Comparison of ENCODE assay signal across 14 mouse cellular contexts in the genomic region with DNA sequence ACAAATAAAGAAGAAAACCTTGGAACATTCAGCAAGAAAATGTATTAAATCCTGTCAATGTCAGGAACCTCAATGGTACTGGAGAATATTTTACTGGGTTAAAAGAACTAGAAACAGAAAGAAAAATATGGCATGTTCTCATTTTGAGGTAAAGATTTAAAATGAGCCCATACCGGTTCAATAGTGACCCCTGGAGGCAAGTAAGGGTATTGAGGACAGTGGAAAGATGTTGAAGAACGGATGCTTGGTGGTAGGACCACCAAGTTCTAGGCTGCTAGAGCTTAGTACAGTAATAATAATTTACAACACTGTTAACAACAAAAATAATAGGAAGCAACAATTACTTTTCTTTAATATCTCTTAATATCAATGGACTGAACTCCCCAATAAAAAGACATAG. TPM values are rescaled to one million over a fixed set of nuclear protein-coding genes. Genes with fewer than 3 reads are reported as not detected.
DNase-seq lines count a peak whose midpoint lies in the region; ATAC-seq and TF ChIP-seq lines count a peak whose summit lies in the region.
"Had no signal": no experiment of that assay in that cellular context is flagged by ENCODE, and none has a peak within 500 bp of the region (broad histone marks: within the 10 kb centered on the region; RNA-seq: fewer than 3 reads in every experiment).

No protein-coding gene starts in this region.

- peak; percentile 54 for TF ChIP-seq CTCF in intestine, postnatal 0 days (IDR thresholded peaks at IDR 0.05; ENCODE audit: low read depth)
- TF ChIP-seq CTCF in Patski (IDR thresholded peaks at IDR 0.05) = peak; percentile 48
- peak; percentile 68 for TF ChIP-seq CTCF in stomach, postnatal 0 days (IDR thresholded peaks at IDR 0.05; ENCODE audit: low read depth)

- H3K9ac ChIP-seq in intestine, postnatal 0 days (ENCODE audit: low read depth, low read length) = no peak overlapping the region
- H3K9ac ChIP-seq in intestine, embryonic 15.5 days = no peak overlapping the region
- no peak overlapping the region for H3K9ac ChIP-seq in stomach, postnatal 0 days (ENCODE audit: low read length)
- H3K9ac ChIP-seq in midbrain, embryonic 11.5 days (ENCODE audit: low read length) = no peak overlapping the region
- H3K9ac ChIP-seq: midbrain, embryonic 15.5 days; neural tube, embryonic 12.5 days had no signal

- H3K4me1 ChIP-seq in intestine, postnatal 0 days (replicated peaks; ENCODE audit: control insufficient read depth, insufficient read depth, low read length) = no peaks in the 10 kb centered on the region
- no peaks in the 10 kb centered on the region for H3K4me1 ChIP-seq in intestine, embryonic 15.5 days (replicated peaks)
- no peaks in the 10 kb centered on the region for H3K4me1 ChIP-seq in stomach, postnatal 0 days (replicated peaks; ENCODE audit: control insufficient read depth, insufficient read depth)
- H3K4me1 ChIP-seq in midbrain, embryonic 11.5 days (ENCODE audit: control insufficient read depth, insufficient read depth, low read length) = no peaks in the 10 kb centered on the region
- H3K4me1 ChIP-seq: heart, embryonic 10.5 days; midbrain, embryonic 15.5 days; neural tube, embryonic 12.5 days had no signal

- peak; percentile 21 for DNase-seq in retina, embryonic 14.5 days (ENCODE audit: low spot score)
- DNase-seq in retina, postnatal 1 day = no peak
- no peak for DNase-seq in Patski (ENCODE audit: low read depth, low spot score)
- no peak for DNase-seq in stomach, postnatal 0 days (ENCODE audit: low spot score)
- DNase-seq in kidney, postnatal 4 days = no peak
- DNase-seq in midbrain, embryonic 11.5 days (ENCODE audit: low spot score, missing footprints) = no peak
- DNase-seq: cerebellum, adult 9-11 months; heart, postnatal 36 days; thymus, postnatal 36 days had no signal

- CTCF ChIA-PET in Patski (lab: Charles Lee) = no interaction called here

- no peaks in the 10 kb centered on the region for H3K27me3 ChIP-seq in intestine, postnatal 0 days (replicated peaks; ENCODE audit: control insufficient read depth, insufficient read depth, low read length)
- no peaks in the 10 kb centered on the region for H3K27me3 ChIP-seq in intestine, embryonic 15.5 days (replicated peaks)
- H3K27me3 ChIP-seq in Patski = no peaks in the 10 kb centered on the region
- H3K27me3 ChIP-seq in stomach, postnatal 0 days (ENCODE audit: control insufficient read depth, insufficient read depth, low read length) = no peaks in the 10 kb centered on the region
- H3K27me3 ChIP-seq in midbrain, embryonic 11.5 days (ENCODE audit: control insufficient read depth, insufficient read depth, low read length) = no peaks in the 10 kb centered on the region
- H3K27me3 ChIP-seq: midbrain, embryonic 15.5 days; neural tube, embryonic 12.5 days had no signal

- POLR2A ChIA-PET in Patski (lab: Charles Lee) = no interaction called here

- WGBS in intestine, postnatal 0 days = 44% methylated on average over 2 of the region's 2 CpGs
- WGBS in intestine, embryonic 15.5 days = 50% methylated on average over 2 of the region's 2 CpGs
- WGBS in stomach, postnatal 0 days = 48% methylated on average over 2 of the region's 2 CpGs
- WGBS in midbrain, embryonic 11.5 days = 44% methylated on average over 2 of the region's 2 CpGs

- no peak for TF ChIP-seq EP300 in stomach, postnatal 0 days (optimal IDR thresholded peaks at IDR 0.05)

- no peak for ATAC-seq in intestine, postnatal 0 days
- no peak for ATAC-seq in intestine, embryonic 15.5 days
- no peak for ATAC-seq in Patski
- no peak for ATAC-seq in stomach, postnatal 0 days (ENCODE audit: low FRiP score, low TSS enrichment)
- no peak for ATAC-seq in midbrain, embryonic 11.5 days (ENCODE audit: low FRiP score)
- ATAC-seq: midbrain, embryonic 15.5 days had no signal

- in situ Hi-C loops in Patski (cut with MboI; ENCODE audit: low pct_unique_long_range_greater_than_20kb) = no loop called here

- H3K4me3 ChIP-seq in intestine, postnatal 0 days (ENCODE audit: low read depth, low read length) = no peak overlapping the region
- no peak overlapping the region for H3K4me3 ChIP-seq in intestine, embryonic 15.5 days (replicated peaks)
- no peak overlapping the region for H3K4me3 ChIP-seq in stomach, postnatal 0 days (ENCODE audit: low read depth, low read length)
- H3K4me3 ChIP-seq in midbrain, embryonic 11.5 days (ENCODE audit: low read depth, low read length) = no peak overlapping the region
- H3K4me3 ChIP-seq: heart, embryonic 10.5 days; midbrain, embryonic 15.5 days; neural tube, embryonic 12.5 days had no signal

- H3K27ac ChIP-seq in intestine, postnatal 0 days (ENCODE audit: low read depth, low read length) = no peak overlapping the region
- H3K27ac ChIP-seq in intestine, embryonic 15.5 days = no peak overlapping the region
- H3K27ac ChIP-seq in stomach, postnatal 0 days (replicated peaks) = no peak overlapping the region
- no peak overlapping the region for H3K27ac ChIP-seq in midbrain, embryonic 11.5 days (ENCODE audit: low read depth, low read length)
- H3K27ac ChIP-seq: heart, embryonic 10.5 days; midbrain, embryonic 15.5 days; neural tube, embryonic 12.5 days had no signal

- H3K4me2 ChIP-seq in intestine, postnatal 0 days (replicated peaks; ENCODE audit: low read depth) = no peak overlapping the region
- no peak overlapping the region for H3K4me2 ChIP-seq in intestine, embryonic 15.5 days (replicated peaks)
- H3K4me2 ChIP-seq in stomach, postnatal 0 days (replicated peaks; ENCODE audit: low read depth) = no peak overlapping the region
- H3K4me2 ChIP-seq in midbrain, embryonic 11.5 days = no peak overlapping the region
- H3K4me2 ChIP-seq: midbrain, embryonic 15.5 days; neural tube, embryonic 12.5 days had no signal

- no peaks in the 10 kb centered on the region for H3K36me3 ChIP-seq in intestine, postnatal 0 days (ENCODE audit: control insufficient read depth, insufficient read depth)
- no peaks in the 10 kb centered on the region for H3K36me3 ChIP-seq in intestine, embryonic 15.5 days
- no peaks in the 10 kb centered on the region for H3K36me3 ChIP-seq in stomach, postnatal 0 days (ENCODE audit: control insufficient read depth, insufficient read depth, low read length)
- H3K36me3 ChIP-seq in midbrain, embryonic 11.5 days (ENCODE audit: control insufficient read depth, insufficient read depth, low read length) = no peaks in the 10 kb centered on the region
- H3K36me3 ChIP-seq: heart, embryonic 10.5 days; midbrain, embryonic 15.5 days; neural tube, embryonic 12.5 days had no signal

- H3K9me3 ChIP-seq in intestine, postnatal 0 days (ENCODE audit: control insufficient read depth) = no peaks in the 10 kb centered on the region
- no peaks in the 10 kb centered on the region for H3K9me3 ChIP-seq in intestine, embryonic 15.5 days
- H3K9me3 ChIP-seq in stomach, postnatal 0 days (ENCODE audit: control insufficient read depth, low read length) = no peaks in the 10 kb centered on the region
- no peaks in the 10 kb centered on the region for H3K9me3 ChIP-seq in midbrain, embryonic 11.5 days (ENCODE audit: control insufficient read depth, low read length)
- H3K9me3 ChIP-seq: heart, embryonic 10.5 days; midbrain, embryonic 15.5 days; neural tube, embryonic 12.5 days had no signal

RNA-seq across cellular contexts. Expression of a gene that starts 58.9 kb away (rescaled TPM):
- 0.51 and 0.58 TPM in 2 replicates for polyA plus RNA-seq in intestine, postnatal 0 days (2015; fragmentation: Nextera tagmentation; extraction: Ambion mirVana)
- 0.44 and 0.55 TPM in 2 replicates for polyA plus RNA-seq in intestine, embryonic 15.5 days (2015; fragmentation: Nextera tagmentation; extraction: Ambion mirVana)
- polyA plus RNA-seq in Patski (2021) = 0.01 TPM
- polyA plus RNA-seq in stomach, postnatal 0 days (2015; fragmentation: Nextera tagmentation; extraction: Ambion mirVana) = 0.34 and 0.41 TPM in 2 replicates
- polyA plus RNA-seq in midbrain, embryonic 11.5 days (2014; fragmentation: Nextera tagmentation; extraction: Ambion mirVana) = 4.2 and 4.4 TPM in 2 replicates
